Mouse (Mus musculus) liver, embryonic 14.5 days (tissue): ENCODE data around the gene 1700028J19Rik.
"Not testable (repeated sequence)": the region's sequence is repeated elsewhere in the genome, so short reads cannot be mapped to it uniquely, and the experiment has no call there.

Source experiments
- CTCF ChIP-seq: IDR thresholded peaks from 2 replicates; pipeline ENCODE4 v1.5.1; 2016; ENCODE audit warnings: antibody characterized with exemption, low read depth, control low read depth
- EP300 ChIP-seq: IDR thresholded peaks from 2 replicates; pipeline ENCODE4 v1.6.1; 2016; ENCODE audit warnings: antibody characterized with exemption, low read depth

DNA sequence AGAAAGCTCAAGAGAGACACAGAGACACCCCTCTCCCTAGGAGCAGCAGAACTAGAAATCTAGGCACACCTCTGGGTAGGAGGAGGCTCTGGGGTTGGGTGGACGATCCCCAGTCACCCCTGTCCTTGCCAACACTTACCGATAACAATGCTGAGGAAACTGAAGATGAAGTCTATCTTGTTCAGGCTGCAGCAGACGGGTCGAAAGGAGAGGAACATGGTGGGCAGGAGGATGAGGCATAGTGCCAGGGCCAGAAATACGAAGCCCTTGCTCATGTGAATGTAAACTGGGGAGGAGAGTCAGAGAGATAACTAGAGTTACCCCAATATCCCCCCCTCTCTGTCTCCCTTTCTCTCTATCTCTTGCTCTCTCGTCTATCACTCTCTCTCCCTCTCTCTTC is 24.2 kb downstream of the 1700028J19Rik start:
- TF ChIP-seq CTCF, EP300: not testable (repeated sequence)
